Mouse (Mus musculus): ENCODE measurements around the gene Nt5e.

Nt5e gene

DNA sequence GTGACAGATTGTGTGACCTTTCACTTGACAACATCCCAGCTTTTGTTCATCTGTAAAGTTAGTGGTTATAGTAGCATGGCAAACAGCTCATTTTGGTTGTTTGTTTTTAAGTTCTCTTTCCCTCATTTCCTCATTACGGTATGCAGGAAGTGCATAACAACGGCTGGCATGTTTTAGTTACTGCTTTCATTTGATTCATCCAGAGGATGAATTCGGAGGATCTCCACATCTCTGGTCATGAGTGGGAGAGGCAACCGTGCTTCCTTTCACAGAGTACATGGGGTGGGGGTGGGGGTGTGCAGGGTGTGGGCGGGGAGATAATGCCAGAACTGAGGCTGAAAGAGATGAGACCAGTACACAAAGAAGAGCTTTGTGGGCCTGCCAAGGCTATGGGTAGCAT is 19.9 kb downstream of the Nt5e start:
- DNase-seq, result no peak

DNA sequence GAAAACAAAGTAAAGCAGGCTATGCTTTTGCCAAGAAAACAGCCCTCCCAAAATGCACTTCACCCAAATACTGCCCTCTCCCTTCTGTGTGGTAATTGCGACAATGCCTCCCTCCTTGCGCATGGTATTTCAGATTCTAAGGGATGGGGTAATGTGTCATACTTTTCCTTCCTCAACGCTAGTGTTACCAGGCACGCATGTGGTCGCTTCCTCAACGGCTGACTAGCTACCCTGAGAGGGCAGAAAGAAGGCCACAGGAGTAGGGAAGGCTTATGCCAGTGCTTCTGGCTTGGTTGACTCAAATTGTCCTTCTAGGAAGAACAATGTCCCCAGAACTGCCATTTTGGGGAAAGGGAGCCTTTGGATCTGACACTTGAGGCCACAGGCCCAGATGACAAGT is 21.6 kb downstream of the Nt5e start:
- no peak for DNase-seq

DNA sequence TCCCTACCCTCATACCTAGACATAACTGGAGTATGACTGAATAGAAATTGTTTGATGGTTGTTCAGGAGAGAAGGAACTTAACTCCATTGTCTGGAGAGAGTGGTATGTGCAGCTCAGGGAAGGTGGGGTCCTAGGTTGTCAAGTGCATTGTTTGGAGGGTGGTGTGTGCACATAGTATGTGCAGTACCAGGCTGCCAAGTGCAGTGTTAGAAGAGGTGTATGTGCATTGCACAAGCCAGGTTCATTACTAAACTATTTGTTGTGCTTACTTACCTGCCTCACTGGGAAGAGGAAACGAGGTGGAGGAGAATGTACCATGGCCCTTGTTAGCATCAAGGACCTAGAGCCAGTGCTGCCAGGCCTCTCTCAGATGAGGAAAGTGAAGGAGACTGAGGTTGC is 23.3 kb downstream of the Nt5e start:
- no peak for DNase-seq

DNA sequence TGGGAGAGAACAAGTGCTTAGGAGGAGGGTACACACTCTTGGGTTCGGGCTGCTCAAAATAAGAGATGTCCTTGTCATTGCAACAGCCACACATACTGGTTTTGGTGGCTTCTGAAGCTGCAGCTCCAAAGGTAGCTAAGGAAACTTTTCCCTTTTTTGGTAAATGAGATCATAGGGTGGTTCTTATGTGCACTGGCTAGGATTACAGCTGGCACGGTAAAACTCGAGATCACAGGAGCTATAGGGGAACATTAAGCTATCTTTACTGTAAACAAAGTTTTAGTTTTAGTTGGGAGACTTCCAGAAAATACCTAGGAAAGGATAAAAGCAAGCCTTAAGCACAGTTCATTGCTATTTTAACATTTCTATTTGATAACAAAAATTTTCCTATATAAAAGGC is 24.2 kb downstream of the Nt5e start:
- DNase-seq, result no peak

DNA sequence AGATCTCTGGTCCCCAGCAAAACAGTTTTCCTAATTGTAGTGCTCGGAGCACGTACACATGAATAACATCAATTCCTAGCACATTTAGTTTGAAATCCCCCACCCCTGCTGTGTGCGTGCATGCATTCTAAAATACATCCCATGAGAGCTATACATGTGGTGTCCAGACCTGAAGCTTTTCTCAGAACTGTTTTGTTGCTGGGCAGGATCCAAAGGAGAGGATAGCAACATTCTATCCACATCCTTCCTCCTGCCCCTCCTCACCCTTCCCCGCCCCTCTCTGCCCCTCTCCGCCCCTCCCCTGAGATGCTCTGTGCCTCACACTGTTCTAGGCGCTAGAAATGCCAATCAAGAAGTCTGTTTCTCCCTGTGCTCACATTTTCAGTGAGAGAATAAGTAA is 25.7 kb downstream of the Nt5e start:
- no peak for DNase-seq

DNA sequence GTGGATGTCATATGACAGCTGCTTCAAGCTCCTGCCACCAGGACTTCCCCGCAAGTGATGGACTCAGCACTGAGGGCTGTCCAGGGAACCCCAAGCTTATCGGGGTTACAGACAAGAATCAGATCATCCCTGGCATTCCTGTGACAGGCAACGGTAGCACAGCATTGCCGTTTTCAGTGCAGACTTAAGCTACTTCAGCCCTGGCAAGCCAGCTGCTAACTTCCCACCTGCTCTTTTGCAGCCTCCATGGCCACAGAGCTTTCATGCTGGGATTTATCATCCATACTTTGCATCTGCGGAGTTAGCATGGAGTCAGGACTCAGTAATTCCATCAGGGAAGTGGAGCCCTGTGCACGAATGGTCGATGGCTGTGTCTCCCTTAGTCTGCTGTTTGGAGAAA is 26.5 kb downstream of the Nt5e start:
- no peak for DNase-seq

DNA sequence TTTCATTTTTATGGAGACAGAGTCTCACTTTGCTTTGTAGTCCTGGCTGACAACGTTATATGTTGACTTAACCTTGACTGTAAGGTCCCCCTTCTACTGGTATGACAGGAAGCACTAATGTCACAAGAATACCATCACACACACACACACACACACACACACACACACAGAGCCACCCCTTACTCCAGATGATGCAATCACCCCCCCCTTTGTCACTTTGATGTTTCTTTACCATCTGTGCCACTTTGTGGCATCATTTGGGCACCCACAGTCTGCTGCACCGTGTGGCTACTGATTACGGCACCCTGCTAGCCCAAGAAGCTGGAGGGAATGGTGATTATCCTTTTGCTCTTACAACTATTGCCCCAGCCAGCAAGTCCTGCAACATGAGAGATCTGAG is 30.2 kb downstream of the Nt5e start:
- DNase-seq, result no peak

DNA sequence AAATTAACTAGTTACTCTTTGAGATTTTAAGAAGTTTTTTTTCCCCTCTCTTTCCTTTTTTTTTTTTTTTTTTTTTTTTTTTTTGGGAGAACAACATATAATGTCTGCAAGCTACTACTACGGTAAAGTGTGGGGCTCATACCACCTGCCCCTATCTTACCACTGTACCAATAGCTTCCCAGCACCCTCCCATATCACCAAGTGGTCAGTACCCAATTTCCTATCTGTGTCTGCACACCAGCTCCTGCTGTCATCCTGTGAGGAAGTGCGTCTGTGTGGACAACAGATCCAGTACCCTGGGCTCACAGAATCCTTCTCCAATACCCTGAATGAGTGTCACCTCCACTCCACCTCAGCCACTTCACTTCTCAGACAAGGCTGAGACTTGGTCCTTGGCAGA is 32.1 kb downstream of the Nt5e start:
- DNase-seq, result no peak

DNA sequence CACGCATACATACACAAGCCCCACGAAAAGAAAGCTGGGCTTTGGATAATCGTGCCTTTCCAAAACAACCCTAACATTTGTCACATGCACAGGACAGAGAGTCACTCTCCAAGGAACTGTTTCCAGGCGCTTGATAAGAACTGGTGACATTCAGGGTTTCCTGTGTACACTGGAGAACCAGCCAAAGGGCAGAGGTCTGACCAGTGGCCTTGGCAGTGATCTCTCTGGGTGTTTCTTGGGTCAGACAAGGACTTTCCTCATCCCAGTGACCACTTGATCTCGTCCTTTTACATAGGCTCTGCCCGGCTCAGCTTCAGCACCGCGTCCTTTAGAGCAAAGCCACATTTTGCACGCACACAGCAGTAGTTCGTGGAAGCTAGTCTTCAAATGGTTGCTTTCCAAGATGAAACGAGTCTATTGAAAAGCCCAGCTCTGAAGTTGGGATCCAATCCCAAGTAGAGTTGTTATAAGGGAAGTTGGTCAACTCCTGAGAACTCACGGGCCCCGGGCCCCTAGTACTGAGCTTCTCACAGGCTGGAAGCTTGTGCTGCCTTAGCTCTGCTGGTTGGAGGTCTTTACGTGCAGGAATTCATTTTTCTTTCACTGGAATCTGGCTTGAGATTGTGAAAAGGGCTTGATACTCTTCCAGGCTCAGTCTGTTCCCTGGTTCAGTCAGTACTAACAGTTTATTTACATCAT is 34.4 kb downstream of the Nt5e start:
- peak; percentile 58 to 65 for DNase-seq

DNA sequence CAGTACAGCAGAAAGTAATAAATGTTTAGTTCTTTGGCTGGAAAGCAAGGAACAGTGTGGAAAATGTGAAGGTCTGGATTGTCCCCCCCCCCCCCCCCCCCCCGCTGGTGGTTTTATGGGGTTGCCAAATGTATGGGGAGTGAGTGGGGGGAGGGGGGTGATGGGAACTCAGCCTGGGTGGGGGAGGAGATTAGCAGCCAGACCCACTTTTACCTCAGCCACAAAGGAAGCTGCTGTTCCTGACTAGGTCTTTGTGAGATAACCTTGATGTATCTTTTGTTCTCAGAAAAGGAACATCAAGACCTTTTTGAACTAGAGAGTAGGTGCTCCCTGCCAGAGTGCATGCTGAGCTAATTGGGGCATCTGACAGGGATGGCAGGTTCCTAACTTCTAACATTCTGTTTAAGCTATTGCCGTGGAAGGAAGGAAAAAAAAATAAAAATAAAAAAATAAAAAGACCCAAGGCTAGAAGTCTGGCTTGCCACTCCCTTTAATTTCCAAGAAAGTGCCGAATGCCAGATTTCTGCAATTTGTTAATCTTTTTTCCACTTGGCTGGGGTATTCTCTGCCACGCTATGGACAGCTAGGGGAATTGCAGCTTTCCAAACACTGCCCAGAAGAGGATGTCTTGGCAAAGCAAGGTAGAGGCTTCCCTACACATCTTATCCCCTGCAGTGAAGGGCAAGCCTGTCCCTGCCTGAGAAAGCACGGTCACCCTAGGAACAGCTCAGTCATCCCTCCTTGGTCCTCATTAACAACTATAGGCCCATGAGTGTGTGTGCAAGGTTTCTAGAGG is 35.3 kb downstream of the Nt5e start:
- DNase-seq, result no peak

DNA sequence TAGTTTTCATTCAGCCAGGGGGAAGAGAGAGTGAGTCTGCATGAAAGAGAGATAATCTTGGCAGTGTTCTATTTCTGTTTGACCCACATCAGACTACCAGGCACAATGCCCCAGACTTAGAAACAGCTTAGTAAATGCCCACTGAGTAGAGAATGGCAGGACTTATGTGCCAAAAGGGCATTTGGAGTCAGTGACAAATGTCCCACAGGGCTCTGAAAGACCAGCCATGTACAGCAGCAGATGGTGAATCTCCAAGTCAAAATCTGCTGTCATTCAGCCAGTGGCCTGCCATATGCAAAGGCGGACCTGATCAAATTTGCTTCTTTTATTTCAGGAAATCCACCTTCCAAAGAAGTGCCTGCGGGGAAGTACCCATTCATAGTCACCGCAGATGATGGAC is 36.1 kb downstream of the Nt5e start:
- DNase-seq, result no peak

DNA sequence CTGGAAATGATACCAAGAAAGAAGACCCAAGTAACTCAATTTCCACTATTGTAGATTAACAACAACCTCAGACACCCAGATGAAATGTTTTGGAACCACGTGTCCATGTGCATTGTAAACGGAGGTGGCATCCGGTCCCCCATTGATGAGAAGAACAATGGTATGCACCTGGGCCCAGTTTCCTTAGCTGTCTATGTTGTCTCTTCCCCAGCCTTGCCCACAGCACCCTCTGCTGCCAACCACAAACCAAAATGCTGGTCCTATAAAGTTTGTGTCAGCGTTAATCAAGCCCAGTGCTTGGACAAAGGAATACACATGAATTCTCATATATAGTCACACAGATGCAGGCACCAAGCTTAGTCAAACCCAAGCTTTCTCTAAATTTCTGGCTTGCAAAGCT is 39.3 kb downstream of the Nt5e start:
- no peak for DNase-seq

DNA sequence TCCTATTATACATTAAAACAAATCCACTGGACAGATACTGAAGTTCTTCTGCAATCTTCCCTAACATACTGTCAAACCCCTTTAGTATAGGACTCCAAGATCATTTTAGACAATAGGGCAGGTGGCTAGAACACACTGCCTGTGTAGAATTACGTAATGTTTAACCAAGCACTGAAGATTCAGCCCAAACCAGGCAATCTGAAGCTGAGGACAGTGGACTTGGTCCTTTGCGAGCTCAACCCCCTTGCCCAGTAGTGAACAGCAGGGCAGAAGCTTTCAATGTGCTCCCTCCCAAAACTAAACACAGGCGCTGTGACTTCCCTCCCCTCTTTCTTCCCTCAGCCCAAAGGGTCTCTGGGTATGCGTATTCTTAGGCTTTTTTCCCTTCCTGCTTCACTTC is 39.8 kb downstream of the Nt5e start:
- peak in 1 of 2 experiments; percentile 15 for DNase-seq

DNA sequence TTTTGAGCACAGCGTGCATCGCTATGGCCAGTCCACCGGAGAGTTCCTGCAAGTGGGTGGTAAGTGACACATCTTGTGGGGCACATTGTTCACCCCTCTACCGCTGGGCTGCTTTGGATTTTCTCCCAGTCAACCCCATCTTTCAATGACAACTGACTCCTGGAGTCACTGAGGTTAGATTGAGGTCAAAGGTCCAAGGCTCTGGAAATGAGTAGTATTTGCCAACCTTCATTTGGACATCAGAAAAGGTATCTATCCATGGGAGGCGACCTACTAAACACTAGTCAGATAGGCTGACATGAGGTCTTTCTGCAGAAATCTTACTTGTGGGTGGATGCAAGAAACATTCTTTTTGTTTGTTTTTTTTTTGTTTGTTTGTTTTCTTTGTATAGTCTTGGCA is 40.3 kb downstream of the Nt5e start:
- DNase-seq, result no peak

DNA sequence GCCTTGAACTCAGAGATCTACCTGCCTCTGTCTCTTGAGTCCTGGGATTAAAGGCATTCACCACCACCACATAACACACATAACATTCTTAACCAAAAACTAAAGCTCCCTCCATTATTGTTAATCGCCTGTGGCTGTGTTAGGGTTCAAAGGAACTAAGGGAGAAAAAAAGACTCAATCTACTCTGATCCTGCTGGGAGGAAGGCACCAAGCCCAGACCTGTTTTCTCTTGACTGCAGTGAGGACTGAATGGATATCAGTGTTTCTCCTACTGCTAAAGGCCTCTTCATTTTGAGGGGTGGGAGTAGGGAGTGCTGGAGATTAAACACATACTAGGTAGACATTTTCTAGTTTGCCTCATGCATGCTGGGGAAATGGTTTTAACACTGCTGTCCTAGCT is 40.8 kb downstream of the Nt5e start:
- no peak for DNase-seq

DNA sequence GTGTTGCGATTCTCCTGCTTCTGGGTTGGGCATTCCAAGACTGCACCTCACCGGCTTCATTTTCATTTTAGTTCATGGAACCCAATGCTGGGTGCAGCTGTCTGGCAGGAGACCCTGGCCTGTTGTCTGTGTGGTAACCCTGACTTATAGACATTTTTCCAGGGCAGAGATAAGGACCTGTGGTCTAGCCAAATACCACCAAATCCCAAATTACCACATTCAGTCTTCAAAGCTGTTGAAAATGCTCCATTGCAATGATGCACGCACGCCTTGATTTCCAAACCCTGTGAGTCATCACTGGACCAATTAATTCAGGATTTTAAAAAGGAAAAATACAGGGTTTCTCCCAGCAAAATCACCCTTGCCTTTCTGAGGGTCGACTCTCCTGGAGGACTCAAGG is 41.5 kb downstream of the Nt5e start:
- DNase-seq, result no peak

DNA sequence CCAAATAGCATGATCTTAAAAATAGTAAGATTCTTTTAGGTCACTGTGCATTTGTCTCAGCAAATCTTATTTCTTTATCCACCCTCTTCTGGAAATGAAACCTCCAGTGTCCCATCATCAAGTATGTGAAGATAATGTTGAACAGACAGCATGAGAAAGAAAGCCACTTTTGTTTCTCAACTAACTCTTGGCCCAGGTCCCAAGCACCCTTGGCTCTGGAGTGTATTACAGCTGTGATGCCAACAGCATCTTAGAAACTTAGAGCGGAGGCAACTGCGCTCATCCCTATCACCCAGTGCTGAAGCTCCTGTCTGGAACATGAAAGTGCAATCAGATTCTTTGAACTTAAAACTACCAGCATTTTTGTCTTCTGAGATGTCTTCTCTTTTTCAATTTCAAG is 42.7 kb downstream of the Nt5e start:
- DNase-seq, result no peak

DNA sequence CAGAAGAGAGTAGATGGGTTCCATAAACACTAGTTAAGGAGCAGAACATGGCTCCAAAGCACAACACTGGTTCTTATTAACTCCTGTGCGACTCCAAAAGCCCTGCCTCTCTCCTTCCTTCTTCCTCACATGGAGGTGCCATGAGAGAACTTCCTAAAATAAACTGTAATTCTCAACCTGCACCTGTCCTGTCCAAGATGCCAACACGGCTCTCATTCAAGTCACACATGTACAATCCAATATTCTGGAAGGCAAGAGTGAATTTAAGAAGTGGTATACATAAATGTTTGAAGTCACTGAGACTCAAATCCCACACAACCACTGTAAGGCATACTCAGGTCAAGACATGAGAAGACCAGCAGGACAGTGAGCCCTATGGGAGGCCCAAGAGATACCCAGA is 44.2 kb downstream of the Nt5e start:
- no peak for DNase-seq

DNA sequence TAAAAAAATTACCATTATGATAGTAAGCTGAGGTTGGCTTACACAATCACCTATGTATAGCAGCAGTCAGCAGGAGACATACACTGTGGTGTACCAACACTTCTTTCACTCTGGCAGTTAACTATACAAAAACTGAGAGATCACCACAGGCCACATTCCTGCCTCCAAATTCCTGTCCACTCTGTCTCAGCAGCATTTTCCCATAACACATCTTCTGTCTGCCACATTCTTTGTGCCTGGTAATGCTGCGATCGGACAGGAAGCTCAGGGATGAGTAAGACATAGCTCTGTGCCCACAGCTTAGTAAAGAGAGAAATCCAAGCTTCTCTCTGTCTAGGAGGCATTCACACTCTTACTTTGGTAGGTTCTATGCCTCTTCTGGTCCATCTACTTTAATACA is 46.0 kb downstream of the Nt5e start:
- no peak for DNase-seq

DNA sequence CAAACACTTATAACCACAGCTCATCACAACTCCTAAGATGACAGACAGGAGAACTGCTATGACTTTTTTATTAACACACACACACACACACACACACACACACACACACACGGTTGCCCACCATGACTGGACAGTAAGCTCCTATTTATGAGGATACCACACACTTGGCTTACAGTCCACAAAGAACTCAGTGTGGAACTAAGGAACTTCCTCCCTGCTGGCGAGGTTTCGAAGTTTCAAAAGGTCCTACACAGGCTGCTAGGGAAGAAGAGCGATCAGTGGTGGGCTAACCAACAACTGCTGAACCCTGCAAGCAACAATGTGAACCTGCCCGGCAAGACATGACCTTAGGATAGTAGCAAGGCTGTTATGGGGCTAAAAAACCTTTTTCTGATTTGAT is 50.5 kb downstream of the Nt5e start:
- no peak for DNase-seq

DNA sequence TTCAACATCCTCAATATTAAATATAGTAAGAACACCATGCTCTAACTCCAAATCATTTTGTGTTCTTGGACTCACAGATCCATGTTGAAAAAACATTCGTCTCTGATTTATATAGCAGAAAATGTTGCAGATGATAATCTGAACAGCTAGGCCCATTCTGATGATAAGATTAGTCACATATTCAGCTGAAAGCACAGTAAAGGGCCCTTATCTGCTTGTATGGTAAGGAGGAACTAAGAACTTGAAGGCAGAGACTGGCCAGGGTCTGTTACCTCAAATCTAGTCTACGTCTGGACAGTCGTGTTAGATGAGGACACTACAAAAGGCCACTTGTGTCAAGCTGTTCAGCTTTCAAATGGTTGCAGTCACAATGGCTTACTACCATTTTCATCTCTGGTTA is 52.1 kb downstream of the Nt5e start:
- DNase-seq, result no peak

DNA sequence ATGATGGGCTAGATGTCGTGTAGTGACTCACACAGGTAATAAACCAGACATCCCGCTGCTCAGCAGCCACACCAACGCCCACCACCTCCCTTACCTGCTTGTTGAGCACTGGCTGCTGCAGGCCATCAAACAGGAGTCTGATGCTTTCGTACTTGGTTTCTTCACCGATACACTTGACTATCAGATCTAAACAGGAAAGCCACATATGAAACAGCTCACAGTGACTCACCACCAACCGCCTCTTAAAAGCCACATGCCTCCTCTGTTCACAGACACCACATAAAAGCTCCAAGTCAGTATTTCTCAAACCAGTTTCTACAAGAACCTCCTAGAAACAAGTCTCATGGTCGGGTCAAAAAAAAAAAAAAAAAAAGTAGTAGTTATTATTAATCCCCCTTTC is 53.1 kb downstream of the Nt5e start:
- DNase-seq, result no peak

DNA sequence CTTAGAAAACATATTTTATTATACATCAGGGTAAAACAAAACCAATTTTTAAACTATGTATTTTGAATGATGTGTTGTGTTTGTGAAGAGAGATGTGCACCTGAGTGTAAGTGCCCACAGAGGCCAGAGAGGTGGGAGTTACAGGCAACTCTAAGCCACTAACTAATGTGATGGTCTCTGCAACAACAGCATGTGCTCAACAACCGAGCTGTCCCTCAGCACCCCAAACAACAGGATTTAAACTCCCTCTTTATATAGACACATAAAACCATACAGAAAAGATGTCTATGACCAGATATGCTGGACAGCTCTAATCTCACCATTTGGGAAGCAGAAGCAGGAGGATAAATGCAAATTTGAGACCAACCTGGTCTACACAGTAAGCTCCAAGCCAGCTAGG is 53.5 kb downstream of the Nt5e start:
- DNase-seq, result no peak

DNA sequence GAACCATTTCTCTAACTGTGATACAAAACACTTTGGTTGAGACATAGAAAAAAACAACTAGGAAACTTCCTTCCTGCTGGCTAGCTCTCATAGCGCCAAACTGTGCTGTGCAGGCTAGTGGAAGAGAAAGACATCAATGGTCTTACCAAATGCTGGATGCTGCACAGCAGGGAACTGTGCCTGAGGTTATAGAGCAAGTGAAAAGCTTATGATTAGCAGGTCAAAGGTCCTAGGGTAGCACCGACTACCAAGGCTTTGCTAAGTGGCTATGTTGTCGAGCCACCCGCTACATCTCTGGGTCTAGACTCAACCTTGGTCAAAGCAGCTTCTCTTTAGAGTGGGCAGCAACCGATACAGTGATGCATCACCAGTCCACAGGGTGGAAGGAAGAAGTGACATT is 61.8 kb downstream of the Nt5e start:
- no peak for DNase-seq

DNA sequence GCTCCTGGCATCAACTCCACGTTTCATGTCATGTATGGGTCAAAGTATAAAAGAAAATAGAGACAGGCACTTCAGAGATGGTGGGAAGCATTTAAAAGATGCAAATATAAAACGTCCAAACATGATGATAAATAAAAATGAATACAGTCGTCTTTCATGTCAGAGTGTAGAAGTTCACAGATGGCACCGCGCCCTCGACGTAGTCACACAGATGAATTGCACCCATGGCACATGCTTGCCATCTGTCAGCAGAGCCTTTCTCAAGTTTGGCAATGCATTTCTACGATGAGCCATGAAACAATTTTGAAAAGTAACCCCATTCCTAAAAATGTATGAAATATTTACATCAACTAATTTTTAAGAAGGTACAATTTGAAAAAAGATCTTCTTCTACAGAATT is 67.9 kb downstream of the Nt5e start:
- DNase-seq, result no peak

Data from kidney, postnatal 25 days (tissue).